Mouse (Mus musculus): ENCODE results near the gene Zfp780b. TPM values are rescaled to one million over a fixed set of nuclear protein-coding genes. Genes with fewer than 3 reads are reported as not detected.
A peak's percentile ranks its signal among the peaks of the same experiment; 100 is the strongest.
"Not testable (repeated sequence)": the region's sequence is repeated elsewhere in the genome, so short reads cannot be mapped to it uniquely, and the experiment has no call there.

Zfp780b gene
- polyA plus RNA-seq, 1 experiment from 2014 or later, result 8.5 TPM

- not testable (repeated sequence) for H3K27me3 ChIP-seq (replicated peaks; ENCODE audit: insufficient read depth, low read length); H3K9ac ChIP-seq (replicated peaks; ENCODE audit: low read depth); H3K27ac ChIP-seq (ENCODE audit: low read length); H3K36me3 ChIP-seq (ENCODE audit: insufficient read depth, low read length); H3K9me3 ChIP-seq (ENCODE audit: low read length); H3K4me1 ChIP-seq (ENCODE audit: insufficient read depth, low read depth, low read length); DNase-seq (ENCODE audit: low spot score); H3K4me2 ChIP-seq (replicated peaks; ENCODE audit: low read depth, low read length); H3K4me3 ChIP-seq (ENCODE audit: low read depth, low read length); ATAC-seq
- WGBS, result 46% methylated on average over 5 of the region's 7 CpGs
- TF ChIP-seq CTCF (IDR thresholded peaks at IDR 0.05), result peak; percentile 47
Measured at GRCm38 (mm10) chr7:27941869-27942268, 37.1 kb downstream of the Zfp780b start.

GRCm38 (mm10) chr7:27933800-27934158 lies 45.2 kb downstream of the Zfp780b start:
- not testable (repeated sequence) for ATAC-seq; H3K4me3 ChIP-seq (ENCODE audit: low read depth, low read length); DNase-seq (ENCODE audit: low spot score); H3K9ac ChIP-seq (replicated peaks; ENCODE audit: low read depth); H3K4me1 ChIP-seq (ENCODE audit: insufficient read depth, low read depth, low read length); H3K9me3 ChIP-seq (ENCODE audit: low read length); H3K36me3 ChIP-seq (ENCODE audit: insufficient read depth, low read length); H3K27ac ChIP-seq (ENCODE audit: low read length); H3K27me3 ChIP-seq (replicated peaks; ENCODE audit: insufficient read depth, low read length)
- 10% methylated on average over 1 of the region's 9 CpGs for WGBS
- peak overlapping the region; percentile 42 for H3K4me2 ChIP-seq (replicated peaks; ENCODE audit: low read depth, low read length)

DNA sequence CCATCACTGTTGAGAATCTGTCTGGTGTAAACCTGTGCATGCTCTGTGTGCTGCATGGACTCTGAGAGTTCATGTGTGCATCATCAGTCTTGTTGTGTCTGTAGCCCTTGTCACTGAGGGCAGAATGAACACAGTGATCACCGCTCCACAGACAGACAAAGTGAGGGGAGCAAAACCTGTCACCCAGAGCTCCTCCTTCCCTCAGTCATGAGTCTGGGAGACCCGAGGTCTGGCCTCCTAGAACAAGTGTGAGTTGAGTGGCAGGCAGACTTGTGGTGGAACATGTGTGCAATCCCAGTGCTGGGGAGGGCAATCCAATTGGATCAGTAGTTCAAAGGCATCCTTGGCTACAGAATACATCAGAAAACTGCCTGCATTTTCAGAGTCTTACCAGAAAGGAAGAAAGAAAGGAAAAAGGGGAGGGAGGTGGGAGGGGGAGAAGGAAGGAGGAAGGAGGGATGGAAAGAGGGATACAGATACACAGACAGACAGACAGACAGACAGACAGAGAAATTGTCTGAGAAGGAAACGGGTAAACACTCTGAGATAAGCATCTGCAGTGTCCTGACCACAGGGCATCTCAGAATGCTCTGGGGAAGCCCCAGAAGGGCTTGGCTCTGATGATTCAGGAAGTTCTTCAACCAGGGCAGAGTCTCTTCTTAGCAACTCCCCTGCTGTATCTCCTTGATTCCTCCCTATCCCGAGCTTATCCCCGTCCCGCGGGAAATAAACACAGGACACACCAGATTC lies 45.7 kb downstream of the Zfp780b start:
- peak; percentile 53 for ATAC-seq
- H3K27ac ChIP-seq (ENCODE audit: low read length), result no peak overlapping the region
- peak; percentile 39 for DNase-seq (ENCODE audit: low spot score)
- peak overlapping the region; percentile 42 for H3K4me2 ChIP-seq (replicated peaks; ENCODE audit: low read depth, low read length)
- H3K9me3 ChIP-seq (ENCODE audit: low read length), result no peaks in the 10 kb centered on the region
- H3K4me3 ChIP-seq (ENCODE audit: low read depth, low read length), result no peak overlapping the region
- WGBS, result 12% methylated on average over 7 of the region's 7 CpGs
- H3K4me1 ChIP-seq (ENCODE audit: insufficient read depth, low read depth, low read length), result peaks cover 2% of the 10 kb centered on the region; the same call in 1 of the 2 replicates
- no peak for TF ChIP-seq CTCF (IDR thresholded peaks at IDR 0.05)
- no peak for TF ChIP-seq EP300 (IDR thresholded peaks at IDR 0.05)
- H3K9ac ChIP-seq (replicated peaks; ENCODE audit: low read depth), result no peak overlapping the region
- H3K27me3 ChIP-seq (replicated peaks; ENCODE audit: insufficient read depth, low read length), result no peaks in the 10 kb centered on the region
- no peaks in the 10 kb centered on the region for H3K36me3 ChIP-seq (ENCODE audit: insufficient read depth, low read length)

- Histone ChIP-seq H3K4me2 (replicated peaks; ENCODE audit: low read depth, low read length) (peak within 1 kb of the TSS; percentile 75), H3K4me3 (ENCODE audit: low read depth, low read length) (peak within 1 kb of the TSS; percentile 69), H3K27me3 (replicated peaks; ENCODE audit: insufficient read depth, low read length) (no peaks in the 10 kb centered on the region), H3K4me1 (ENCODE audit: insufficient read depth, low read depth, low read length) (peaks cover 2% of the 10 kb centered on the region; the same call in 1 of the 2 replicates), H3K36me3 (ENCODE audit: insufficient read depth, low read length) (no peaks in the 10 kb centered on the region), H3K9me3 (ENCODE audit: low read length) (no peaks in the 10 kb centered on the region), H3K9ac (replicated peaks; ENCODE audit: low read depth) (peak within 1 kb of the TSS; percentile 64), H3K27ac (ENCODE audit: low read length) (no peak within 1 kb of the TSS)
- 3% methylated on average over 40 of the region's 40 CpGs for WGBS
- TF ChIP-seq CTCF (IDR thresholded peaks at IDR 0.05) (no peak), EP300 (IDR thresholded peaks at IDR 0.05) (0 out of 2 replicates have a peak, but pooled peaks have one; percentile 14)
- DNase-seq (ENCODE audit: low spot score) (peak; percentile 90), ATAC-seq (peak; percentile 89)
Measured at GRCm38 (mm10) chr7:27928818-27929695, 49.9 kb downstream of the Zfp780b start, which contains the start of gene Zfp974. Gene Zfp974 (minus strand): TSS chr7:27929460.

GRCm38 (mm10) chr7:27927041-27927440 lies 51.9 kb downstream of the Zfp780b start:
- not testable (repeated sequence) for H3K27me3 ChIP-seq (replicated peaks; ENCODE audit: insufficient read depth, low read length); H3K4me3 ChIP-seq (ENCODE audit: low read depth, low read length); H3K9me3 ChIP-seq (ENCODE audit: low read length); H3K4me1 ChIP-seq (ENCODE audit: insufficient read depth, low read depth, low read length); ATAC-seq; H3K27ac ChIP-seq (ENCODE audit: low read length); H3K4me2 ChIP-seq (replicated peaks; ENCODE audit: low read depth, low read length); DNase-seq (ENCODE audit: low spot score); H3K9ac ChIP-seq (replicated peaks; ENCODE audit: low read depth); H3K36me3 ChIP-seq (ENCODE audit: insufficient read depth, low read length)
- 37% methylated on average over 4 of the region's 4 CpGs for WGBS

DNA sequence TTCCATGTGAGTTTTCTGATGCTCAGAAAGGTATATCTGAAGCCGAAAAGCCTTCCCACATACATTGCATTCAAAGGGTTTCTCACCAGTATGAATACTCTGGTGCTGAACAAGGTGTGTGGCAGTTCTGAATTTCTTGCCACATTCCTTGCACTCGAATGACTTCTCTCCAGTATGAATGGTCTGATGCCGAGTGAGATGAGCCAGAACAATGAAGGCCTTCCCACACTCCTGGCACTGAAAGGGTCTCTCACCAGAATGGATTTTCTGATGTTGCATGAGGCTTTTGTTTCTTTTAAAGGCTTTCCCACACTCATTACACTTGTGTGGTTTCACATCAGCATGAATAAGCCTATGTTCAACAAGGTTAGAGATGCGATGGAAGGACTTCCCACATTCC lies 68.0 kb downstream of the Zfp780b start:
- H3K27ac ChIP-seq (ENCODE audit: low read length); H3K4me1 ChIP-seq (ENCODE audit: insufficient read depth, low read depth, low read length); H3K4me3 ChIP-seq (ENCODE audit: low read depth, low read length); H3K27me3 ChIP-seq (replicated peaks; ENCODE audit: insufficient read depth, low read length); H3K9ac ChIP-seq (replicated peaks; ENCODE audit: low read depth); ATAC-seq; H3K36me3 ChIP-seq (ENCODE audit: insufficient read depth, low read length); DNase-seq (ENCODE audit: low spot score); H3K9me3 ChIP-seq (ENCODE audit: low read length); H3K4me2 ChIP-seq (replicated peaks; ENCODE audit: low read depth, low read length): not testable (repeated sequence)
- WGBS, result 95% methylated on average over 3 of the region's 4 CpGs

Other genes starting within 250 kb of the Zfp780b start
- gene Zfp60, start 247.8 kb downstream of the Zfp780b start, polyA plus RNA-seq (2015; fragmentation: Nextera tagmentation; extraction: Ambion mirVana), result 12.6 and 13.6 TPM in 2 replicates
- gene Zfp626, start 172.0 kb downstream of the Zfp780b start, polyA plus RNA-seq (2015; fragmentation: Nextera tagmentation; extraction: Ambion mirVana), result 1.7 and 2.0 TPM in 2 replicates
- 3.8 and 4.5 TPM in 2 replicates for gene Zfp59, start 140.6 kb downstream of the Zfp780b start, polyA plus RNA-seq (2015; fragmentation: Nextera tagmentation; extraction: Ambion mirVana)
- gene Zfp607a, start 121.6 kb downstream of the Zfp780b start, polyA plus RNA-seq (2015; fragmentation: Nextera tagmentation; extraction: Ambion mirVana), result 2.4 and 2.5 TPM in 2 replicates
- 5.2 and 5.5 TPM in 2 replicates for gene Zfp974, start 49.7 kb downstream of the Zfp780b start, polyA plus RNA-seq (2015; fragmentation: Nextera tagmentation; extraction: Ambion mirVana)
- 1.0 TPM in 2 replicates for gene Zfp850, start 34.9 kb upstream of the Zfp780b start, polyA plus RNA-seq (2015; fragmentation: Nextera tagmentation; extraction: Ambion mirVana)
- 153 and 170 TPM in 2 replicates for gene Psmc4, start 70.9 kb upstream of the Zfp780b start, polyA plus RNA-seq (2015; fragmentation: Nextera tagmentation; extraction: Ambion mirVana)
- gene Fcgbp, start 92.1 kb upstream of the Zfp780b start, polyA plus RNA-seq (2015; fragmentation: Nextera tagmentation; extraction: Ambion mirVana), result 1.9 and 2.2 TPM in 2 replicates
- 0.50 and 0.51 TPM in 2 replicates for gene 9530053A07Rik, start 150.3 kb upstream of the Zfp780b start, polyA plus RNA-seq (2015; fragmentation: Nextera tagmentation; extraction: Ambion mirVana)
- gene Fbl, start 190.5 kb upstream of the Zfp780b start, polyA plus RNA-seq (2015; fragmentation: Nextera tagmentation; extraction: Ambion mirVana), result 36.1 and 37.2 TPM in 2 replicates
- 11.6 and 12.2 TPM in 2 replicates for gene Dyrk1b, start 200.3 kb upstream of the Zfp780b start, polyA plus RNA-seq (2015; fragmentation: Nextera tagmentation; extraction: Ambion mirVana)

Data from lung, postnatal 0 days (tissue).